Mouse (Mus musculus) thymus, postnatal 4 days (tissue): Measurements from ENCODE around the gene Cav3.
A peak's percentile ranks its signal among the peaks of the same experiment; 100 is the strongest.

Experiments
- DNase-seq: peaks from one replicate; pipeline ENCODE4 v3.0.0; 2021

Gene Cav3

GRCm38 (mm10) chr6:112459341-112459749 is at the start of gene Cav3:
Gene Cav3, plus strand, starts transcription at chr6:112459505.
- no peak for DNase-seq

DNA sequence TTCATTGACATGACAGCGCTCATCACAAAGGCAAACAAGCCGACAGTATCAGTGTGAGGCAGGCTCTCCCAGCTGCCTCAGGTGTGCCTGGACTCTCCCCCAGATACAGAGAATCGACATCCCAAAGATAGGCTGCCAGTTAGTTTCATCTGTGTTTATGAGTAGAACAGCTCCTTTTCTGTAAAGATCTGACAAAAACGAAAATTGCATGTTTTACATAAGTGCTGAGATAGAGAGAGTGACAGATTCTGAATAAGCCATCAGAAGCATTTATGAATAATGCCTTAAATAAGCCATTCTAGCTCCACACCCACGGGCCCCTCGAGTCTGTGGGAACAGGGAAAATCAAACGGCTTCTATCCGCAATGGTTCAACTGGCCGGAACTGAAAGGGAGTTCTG is 40.0 kb upstream of the Cav3 start:
- DNase-seq, result no peak

DNA sequence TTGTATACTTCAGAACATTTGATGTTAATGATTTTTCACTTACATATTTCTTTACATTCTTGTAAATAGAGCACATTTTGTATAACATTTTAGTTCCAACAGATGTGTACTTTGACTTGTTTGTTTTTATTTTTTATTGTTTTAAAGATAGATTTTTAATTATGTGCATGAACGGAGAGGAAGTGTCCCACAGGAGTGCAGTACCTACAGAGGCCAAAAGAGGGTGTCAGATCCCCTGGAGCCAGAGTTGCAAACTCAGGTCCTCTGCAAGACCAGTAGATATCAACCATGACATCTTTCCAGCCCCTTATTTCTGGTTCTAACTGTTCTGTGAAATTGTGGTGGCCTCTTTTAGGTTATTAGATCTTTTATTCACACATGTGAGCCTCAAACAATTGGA is 38.4 kb upstream of the Cav3 start:
- no peak for DNase-seq

- no peak for DNase-seq
These were observed 35.4 kb upstream of the Cav3 start for GRCm38 (mm10) chr6:112423746-112424501.

GRCm38 (mm10) chr6:112426018-112426732 is 33.1 kb upstream of the Cav3 start:
- no peak for DNase-seq

GRCm38 (mm10) chr6:112445675-112446074 is 13.6 kb upstream of the Cav3 start:
- no peak for DNase-seq

- DNase-seq, result no peak
These were observed 2.2 kb downstream of the Cav3 start for GRCm38 (mm10) chr6:112461459-112461858.

GRCm38 (mm10) chr6:112463331-112463730 is 4.0 kb downstream of the Cav3 start:
- no peak for DNase-seq

GRCm38 (mm10) chr6:112465441-112465840 is 6.1 kb downstream of the Cav3 start:
- no peak for DNase-seq

- no peak for DNase-seq
These were observed 6.7 kb downstream of the Cav3 start for GRCm38 (mm10) chr6:112466001-112466400.

- DNase-seq, result no peak
These were observed 12.3 kb downstream of the Cav3 start for GRCm38 (mm10) chr6:112471644-112472043.

GRCm38 (mm10) chr6:112479861-112480260 is 20.6 kb downstream of the Cav3 start:
- DNase-seq, result peak; percentile 42

- DNase-seq, result peak; percentile 55
These were observed 25.0 kb downstream of the Cav3 start for GRCm38 (mm10) chr6:112484316-112484715.

- no peak for DNase-seq
These were observed 28.7 kb downstream of the Cav3 start for GRCm38 (mm10) chr6:112487993-112488392.

GRCm38 (mm10) chr6:112488821-112489180 is 29.5 kb downstream of the Cav3 start:
- no peak for DNase-seq

- peak; percentile 20 for DNase-seq
These were observed 30.0 kb downstream of the Cav3 start for GRCm38 (mm10) chr6:112489181-112489909.

GRCm38 (mm10) chr6:112489910-112490559 is 30.7 kb downstream of the Cav3 start, which contains the start of gene Oxtr:
Gene Oxtr, minus strand, starts transcription at chr6:112489943.
- DNase-seq, result no peak

DNA sequence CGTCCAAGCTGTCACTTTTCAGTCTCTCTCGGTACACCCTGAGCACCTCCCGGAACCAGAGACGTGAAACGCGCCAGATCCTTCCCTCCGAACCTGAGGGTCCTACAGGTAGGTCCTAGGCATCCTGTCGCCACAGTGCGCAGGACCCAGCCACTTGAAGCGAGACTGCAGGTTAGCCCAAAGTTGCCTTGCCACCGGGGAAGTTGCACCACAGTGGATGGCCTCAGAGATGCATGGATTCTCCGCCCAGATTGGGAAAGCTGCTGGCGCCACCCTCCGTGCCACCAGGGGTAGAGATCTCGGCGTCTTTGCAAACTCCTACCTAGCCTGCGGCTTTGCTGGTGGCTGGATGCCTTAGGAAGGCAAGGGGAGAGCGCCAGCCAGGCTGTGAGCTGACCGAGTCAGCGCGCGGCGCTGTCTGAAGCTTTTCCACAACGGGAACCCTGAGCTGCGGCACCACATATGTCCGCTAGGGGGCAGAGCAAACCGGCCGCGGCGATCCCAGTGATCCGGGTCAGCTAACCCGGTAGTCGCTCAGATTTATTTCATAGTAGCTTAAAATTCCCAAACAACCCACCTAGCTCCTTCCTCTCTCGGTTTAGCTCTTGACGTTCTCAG is 31.4 kb downstream of the Cav3 start:
- peak; percentile 88 for DNase-seq

GRCm38 (mm10) chr6:112491521-112491920 is 32.2 kb downstream of the Cav3 start:
- DNase-seq, result no peak

DNA sequence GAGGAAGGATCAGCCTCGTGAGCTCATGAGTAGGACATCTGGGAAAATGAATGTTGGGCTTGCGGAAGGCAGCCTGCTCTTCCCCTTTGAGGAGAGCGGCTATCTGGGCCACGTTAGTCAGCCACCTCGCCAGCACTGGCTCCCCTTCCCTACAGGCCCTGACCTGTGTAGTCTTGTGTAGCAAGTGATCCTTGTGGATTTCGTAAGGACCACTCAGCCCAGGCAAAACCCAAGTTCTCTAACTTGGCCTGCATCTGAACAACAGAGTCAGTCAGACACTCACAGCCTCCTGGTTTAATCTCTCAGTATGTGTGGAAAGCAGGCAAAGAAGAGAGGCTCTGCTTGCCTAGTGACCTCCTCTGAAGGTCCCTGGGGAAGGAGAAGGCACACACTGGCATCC is 33.4 kb downstream of the Cav3 start:
- no peak for DNase-seq

DNA sequence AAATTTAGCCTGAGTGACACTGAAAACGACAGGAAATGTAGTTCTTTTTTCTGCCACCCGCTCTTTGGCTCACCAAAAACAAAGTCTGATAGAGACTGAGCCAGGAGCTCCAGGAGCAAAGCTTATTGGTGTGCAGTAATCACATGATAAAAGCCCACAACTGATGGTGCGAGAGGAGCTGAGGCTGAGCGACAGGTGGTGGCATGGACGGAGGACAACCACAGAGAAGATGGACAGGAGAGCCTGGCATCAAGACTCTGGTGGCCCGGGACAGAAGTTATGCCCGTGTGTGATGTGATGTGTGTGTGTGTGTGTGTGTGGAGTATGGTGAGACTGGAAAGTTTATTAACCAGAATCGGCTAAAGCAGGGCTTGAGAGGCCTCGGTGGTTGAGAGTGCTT is 34.1 kb downstream of the Cav3 start:
- DNase-seq, result no peak

- no peak for DNase-seq
These were observed 35.3 kb downstream of the Cav3 start for GRCm38 (mm10) chr6:112494620-112495081.

DNA sequence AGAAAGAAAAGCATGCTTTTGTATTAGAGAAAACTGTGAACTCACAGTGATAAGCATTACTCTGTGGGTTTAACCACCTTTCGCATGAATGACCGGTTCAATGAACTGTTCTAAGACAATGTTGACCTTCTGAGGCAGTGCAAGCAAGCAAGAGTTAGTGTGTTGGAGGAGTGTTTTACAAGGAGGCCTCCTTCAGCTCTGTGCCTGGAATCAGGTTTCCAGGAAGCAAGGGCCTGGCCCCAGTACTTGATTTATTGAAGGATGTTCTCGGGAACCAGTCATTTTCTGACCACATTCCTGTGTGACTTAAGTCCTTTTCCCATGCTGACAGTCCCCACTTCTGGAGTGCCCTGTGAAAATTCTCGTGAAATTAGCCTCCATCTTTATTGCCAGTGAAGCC is 35.9 kb downstream of the Cav3 start:
- DNase-seq, result no peak
